Mouse (Mus musculus) thymus, postnatal 4 days (tissue): ENCODE measurements around the gene Olfr957.

Experiments used
- DNase-seq: peaks from one replicate; pipeline ENCODE4 v3.0.0; 2021

Olfr957 gene

GRCm38 (mm10) chr9:39515531-39515930, at the start of gene Olfr957:
TSS of gene Olfr957 (minus strand) at chr9:39515809.
- no peak for DNase-seq

GRCm38 (mm10) chr9:39558349-39558647, 42.7 kb upstream of the Olfr957 start:
- no peak for DNase-seq

DNA sequence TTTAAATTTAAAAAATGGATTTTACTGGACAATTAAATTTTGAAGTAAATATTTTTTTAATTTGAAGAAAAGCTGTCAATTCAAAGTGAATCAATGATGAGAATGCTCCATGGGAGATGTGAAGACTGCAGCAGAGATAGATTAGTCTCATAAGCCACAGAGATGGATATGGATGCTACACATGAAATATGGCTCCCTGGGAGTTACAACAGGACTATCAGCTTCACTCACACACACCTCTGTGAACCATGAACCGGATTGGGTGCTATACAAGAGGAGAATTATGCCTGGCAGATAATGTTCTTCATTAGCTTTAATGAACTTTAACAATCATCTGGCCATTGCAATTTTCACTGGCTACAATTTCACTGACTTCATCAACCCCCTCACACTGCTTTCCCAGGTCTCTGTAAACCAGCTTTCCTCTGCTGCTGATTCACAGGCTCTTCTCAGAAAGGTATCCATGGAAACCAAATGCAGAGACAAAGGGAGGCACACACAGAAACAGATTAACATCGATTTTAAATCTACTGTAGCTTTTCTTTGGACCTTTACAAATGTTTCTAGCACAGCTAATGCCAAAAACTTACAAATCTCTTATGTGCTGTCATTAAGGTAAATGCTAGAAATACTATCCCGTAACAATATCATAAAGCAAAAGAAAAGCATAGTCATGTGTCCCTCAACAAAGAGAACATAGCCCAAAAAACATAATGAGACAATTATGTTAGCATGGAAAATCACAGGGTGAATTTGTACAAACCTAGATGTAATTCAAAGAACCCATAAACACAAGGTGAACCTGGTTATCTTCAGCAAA, 42.1 kb upstream of the Olfr957 start:
- DNase-seq: no peak

DNA sequence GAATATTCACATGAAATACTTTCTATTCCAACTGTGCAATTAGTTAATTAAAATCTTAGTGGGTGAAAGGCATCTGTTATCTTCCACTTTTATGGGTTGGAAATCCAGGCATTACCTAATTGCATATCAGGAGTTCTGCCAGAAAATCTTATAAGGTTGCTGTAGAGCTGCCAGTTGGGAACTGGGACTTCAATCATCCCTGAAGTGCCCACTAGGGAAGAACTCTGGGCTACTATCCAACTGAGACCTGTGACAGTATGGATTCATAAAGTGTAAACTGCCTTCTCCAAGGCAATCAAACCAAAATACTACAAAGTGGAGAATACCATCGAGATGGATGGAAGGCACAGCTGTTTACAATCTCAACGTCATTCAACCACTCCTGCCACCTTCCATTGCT, 38.3 kb upstream of the Olfr957 start, which contains the start of gene Olfr958:
Gene Olfr958, minus strand, starts transcription at position 109 of the 400 bp plus-strand sequence.
- DNase-seq: no peak

- no peak for DNase-seq
Measured at GRCm38 (mm10) chr9:39550806-39551205, 35.2 kb upstream of the Olfr957 start.

- DNase-seq: no peak
Measured at GRCm38 (mm10) chr9:39523616-39524285, 8.1 kb upstream of the Olfr957 start.

- no peak for DNase-seq
Measured at GRCm38 (mm10) chr9:39518595-39518994, 3.0 kb upstream of the Olfr957 start.

GRCm38 (mm10) chr9:39509412-39509811, 6.2 kb downstream of the Olfr957 start:
- no peak for DNase-seq

GRCm38 (mm10) chr9:39508998-39509397, 6.6 kb downstream of the Olfr957 start:
- peak; percentile 12 for DNase-seq

DNA sequence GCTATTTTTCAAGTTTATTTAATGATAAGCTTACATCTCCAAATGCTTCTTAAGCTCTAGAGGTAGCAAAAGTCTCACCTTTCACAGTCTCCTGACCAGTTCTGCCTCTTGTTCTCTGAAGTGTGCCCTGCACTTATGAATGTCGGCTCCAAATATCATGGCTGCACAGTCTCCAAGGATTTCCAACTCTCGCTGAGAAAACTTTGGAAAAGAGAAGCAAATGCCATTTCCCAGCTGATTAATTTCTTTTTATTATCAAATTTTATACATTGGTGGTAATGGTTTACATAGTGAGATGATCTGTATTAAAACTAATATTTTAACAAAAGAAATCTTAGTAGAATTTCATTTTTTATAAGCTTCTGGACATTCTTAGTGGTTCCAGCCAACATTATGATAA, 21.7 kb downstream of the Olfr957 start, which contains the start of gene Olfr44:
Gene Olfr44, minus strand, starts transcription at position 101 of the 400 bp plus-strand sequence.
- DNase-seq: no peak

DNA sequence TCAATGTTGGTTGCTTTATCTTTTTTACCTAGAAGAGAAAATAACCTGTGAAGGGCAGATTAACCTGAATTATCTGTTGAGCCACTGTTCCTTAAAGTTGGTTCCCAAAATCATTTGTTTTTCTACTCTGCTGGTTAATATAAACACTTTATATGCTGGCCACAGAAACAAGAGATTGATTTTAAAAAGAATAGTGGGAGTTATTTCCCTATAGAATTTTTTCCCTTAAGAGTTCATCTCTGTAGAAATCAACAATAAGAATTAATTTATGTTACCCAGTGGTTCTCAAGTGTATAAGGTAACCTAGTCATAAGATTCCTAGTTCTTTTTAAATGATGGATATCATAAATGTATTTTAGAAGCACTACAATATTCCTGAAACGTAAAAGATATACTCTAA, 43.8 kb downstream of the Olfr957 start, which contains the start of gene Olfr955:
Gene Olfr955, minus strand, starts transcription at position 101 of the 400 bp plus-strand sequence.
- no peak for DNase-seq
